Mouse (Mus musculus): ENCODE measurements around the gene BC030499.

The BC030499 gene

GRCm38 (mm10) chr11:78290654-78291053 lies at the start of gene BC030499:
BC030499 (plus strand) TSS chr11:78290841.
- no peak for DNase-seq (ENCODE audit: low read depth, low spot score)

DNA sequence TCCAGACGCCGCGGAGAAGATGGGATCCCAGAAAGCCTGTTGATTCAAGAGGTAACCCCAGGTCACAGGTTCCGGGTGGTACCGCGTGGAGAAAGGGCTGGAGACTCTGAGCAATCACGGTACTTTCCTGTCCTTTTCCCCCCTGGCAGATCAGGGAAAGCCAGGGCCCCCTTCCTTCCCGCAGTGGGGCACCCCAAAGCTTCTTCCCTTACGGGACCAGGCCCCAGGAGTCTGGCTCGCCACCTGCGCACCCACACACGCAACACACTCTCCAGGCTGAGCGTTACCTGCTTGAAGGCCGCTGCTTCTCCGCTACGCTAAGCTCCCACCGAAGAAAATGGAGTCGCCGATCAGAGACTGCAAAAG lies 45.4 kb upstream of the BC030499 start:
- DNase-seq (ENCODE audit: low read depth, low spot score): no peak

DNA sequence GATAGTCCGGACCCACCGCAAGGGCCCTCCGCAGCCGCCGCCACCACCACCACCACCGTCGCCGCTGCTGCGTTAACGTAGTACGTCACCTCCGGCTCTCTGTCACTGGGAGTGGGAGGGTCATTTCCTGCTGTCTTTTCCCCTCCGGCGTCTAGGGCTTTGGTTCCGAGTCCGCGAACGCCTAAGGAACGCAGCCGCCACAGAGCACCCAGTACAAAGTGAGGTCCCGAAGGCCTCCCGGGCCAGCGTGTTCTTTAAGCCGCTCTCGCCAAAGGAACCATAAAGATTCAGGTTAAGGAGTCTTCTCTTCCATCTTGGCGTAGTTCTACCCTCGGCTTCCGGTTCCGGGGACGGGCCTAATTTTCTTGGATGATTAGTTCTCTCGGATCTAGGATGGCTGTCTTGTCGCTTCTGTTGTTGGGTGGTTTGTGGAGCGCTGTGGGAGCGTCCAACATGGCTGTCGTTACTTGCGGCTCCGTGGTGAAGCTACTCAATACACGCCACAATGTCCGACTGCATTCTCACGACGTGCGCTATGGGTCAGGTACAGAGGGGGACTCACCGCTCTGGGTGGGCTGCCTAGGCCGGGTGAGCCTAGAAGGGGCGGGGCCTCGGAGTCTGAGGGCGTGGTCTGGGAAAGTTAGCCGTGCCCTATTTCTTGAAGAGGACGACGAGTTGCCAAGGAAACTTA lies 44.9 kb upstream of the BC030499 start, which contains the start of the genes Sdf2 and Supt6:
Gene Sdf2 (plus strand): TSS at position 120 of the 691 bp plus-strand sequence.
Gene Supt6 (minus strand): TSS at position 361 of the 691 bp plus-strand sequence.
- peak; percentile 95 for DNase-seq (ENCODE audit: low read depth, low spot score)

DNA sequence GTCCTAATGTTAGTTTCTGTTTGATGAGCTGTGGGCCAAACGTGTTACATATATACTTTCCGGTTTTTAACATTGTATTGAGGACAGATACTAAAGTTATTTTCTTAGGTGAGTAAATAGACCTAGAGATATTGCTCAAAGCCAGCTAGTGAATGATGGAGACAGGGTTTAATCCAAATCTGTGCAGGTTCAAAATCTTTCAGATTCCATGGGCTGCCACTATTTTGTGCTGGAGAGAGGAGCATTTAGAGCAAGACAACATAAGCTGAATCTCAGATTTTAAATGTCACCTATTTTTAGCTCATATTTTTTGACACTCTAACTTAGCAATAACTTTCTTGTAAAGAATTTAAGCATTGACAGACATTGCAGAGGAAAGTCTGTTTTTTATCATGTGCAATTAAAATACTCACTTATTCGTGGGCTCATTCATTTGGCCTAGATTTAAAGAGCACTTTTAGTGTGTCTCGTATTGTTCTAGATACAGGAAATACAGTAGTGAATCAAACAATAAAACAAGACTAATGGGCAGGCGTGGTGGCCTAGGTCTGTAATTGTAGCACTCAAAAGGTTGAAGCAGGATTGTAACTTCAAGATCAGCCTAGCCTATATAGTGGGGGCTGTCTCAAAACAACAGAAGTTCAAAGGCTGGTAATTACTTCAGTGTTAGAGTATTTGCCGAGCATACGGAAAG lies 44.2 kb upstream of the BC030499 start:
- no peak for DNase-seq (ENCODE audit: low read depth, low spot score)

DNA sequence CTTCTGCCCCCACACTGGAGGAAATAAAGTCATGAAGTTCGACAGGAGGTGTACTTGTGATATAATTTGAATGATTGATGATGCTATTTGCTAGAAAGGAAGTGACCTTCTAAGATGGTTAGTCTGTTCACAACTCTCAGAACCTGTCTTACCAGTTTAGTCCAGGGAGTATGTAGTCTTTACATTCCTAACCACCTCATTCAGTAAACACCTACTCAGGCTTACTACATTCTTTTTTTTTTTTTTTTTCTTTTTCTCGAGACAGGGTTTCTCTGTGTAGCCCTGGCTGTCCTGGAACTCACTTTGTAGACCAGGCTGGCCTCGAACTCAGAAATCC lies 43.7 kb upstream of the BC030499 start:
- no peak for DNase-seq (ENCODE audit: low read depth, low spot score)

DNA sequence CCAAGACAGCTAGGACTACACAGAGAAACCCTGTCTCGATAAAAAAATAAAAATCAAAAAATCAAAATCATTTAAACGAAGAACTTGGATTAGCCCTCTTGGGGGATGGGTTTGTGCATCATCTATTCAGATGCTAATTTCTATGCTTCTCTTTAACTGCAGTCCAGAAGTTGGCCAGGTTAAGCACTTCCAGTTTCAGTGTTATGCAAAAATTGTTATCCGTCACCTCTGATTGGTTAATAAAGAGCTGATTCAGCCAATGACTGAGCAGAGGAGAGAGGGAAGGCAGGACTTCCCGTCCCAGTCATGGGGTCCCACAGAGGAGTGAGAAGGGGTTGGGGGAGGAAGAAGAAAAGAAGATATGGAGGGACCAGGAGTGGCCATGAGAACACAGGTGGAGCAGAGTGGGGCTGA lies 42.9 kb upstream of the BC030499 start:
- peak; percentile 92 for DNase-seq (ENCODE audit: low read depth, low spot score)

DNA sequence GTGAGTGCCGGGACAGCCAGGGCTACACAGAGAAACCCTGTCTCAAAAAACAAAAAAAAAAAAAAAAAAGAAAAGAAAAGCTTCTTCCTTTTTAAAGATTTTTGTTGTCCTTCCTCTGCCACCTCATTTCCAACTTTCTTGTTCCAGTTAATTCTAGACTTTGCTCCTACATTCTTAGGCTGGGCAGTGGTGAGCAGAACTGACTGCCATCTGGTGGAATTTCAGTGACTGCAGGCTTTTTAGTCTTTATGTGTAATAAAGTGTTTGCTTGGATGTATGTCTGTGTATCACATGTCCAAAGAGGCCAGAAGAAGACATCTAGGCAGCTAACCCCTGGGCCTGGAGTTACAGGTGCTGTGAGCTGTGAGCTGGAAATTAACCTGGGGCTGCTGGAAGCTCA lies 34.0 kb upstream of the BC030499 start:
- peak; percentile 14 for DNase-seq (ENCODE audit: low read depth, low spot score)

- no peak for DNase-seq (ENCODE audit: low read depth, low spot score)
These were observed 30.0 kb upstream of the BC030499 start for GRCm38 (mm10) chr11:78260489-78261258.

GRCm38 (mm10) chr11:78261380-78262352 lies 29.0 kb upstream of the BC030499 start, which contains the start of gene 2610507B11Rik:
2610507B11Rik (plus strand) TSS chr11:78261752.
- peak; percentile 99 for DNase-seq (ENCODE audit: low read depth, low spot score)

DNA sequence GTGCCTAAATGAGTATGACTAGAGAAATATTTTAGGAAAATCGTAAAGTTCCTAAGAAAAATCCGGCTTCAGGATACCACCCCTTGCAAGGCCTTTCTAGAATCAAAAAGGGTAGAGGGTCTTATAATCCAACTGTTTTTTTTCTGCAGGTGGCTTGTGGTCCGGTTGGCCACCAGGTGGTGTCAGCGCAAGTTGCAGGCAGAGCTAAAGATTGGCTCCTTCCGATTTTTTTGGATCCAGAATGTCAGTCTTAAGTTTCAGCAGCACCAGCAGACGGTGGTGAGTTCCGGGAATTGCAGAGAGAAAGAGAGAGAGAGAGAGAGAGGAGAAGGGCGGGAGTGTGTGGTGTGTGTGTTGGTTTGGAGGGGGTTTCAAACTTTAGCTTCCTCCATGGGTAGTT lies 28.1 kb upstream of the BC030499 start:
- DNase-seq (ENCODE audit: low read depth, low spot score): peak; percentile 89

GRCm38 (mm10) chr11:78265571-78265970 lies 25.1 kb upstream of the BC030499 start:
- no peak for DNase-seq (ENCODE audit: low read depth, low spot score)

DNA sequence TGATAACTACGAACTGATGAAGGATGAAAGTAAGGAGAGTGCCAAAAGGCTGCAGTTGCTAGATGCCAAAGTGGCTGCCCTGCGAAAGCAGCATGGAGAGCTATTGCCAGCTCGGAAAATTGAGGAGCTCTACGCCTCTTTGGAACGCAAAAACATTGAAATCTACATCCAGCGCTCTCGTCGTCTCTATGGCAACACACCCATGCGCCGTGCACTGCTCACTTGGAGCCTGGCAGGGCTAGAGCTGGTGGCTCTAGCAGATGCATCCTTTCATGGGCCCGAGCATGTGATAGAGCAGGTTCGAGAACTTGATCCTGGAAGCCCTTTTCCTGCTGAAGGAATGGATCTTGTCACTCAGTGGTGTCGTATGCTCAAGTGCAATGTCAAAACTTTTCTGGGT lies 18.7 kb upstream of the BC030499 start:
- DNase-seq (ENCODE audit: low read depth, low spot score): no peak

- DNase-seq (ENCODE audit: low read depth, low spot score): no peak
These were observed 15.0 kb upstream of the BC030499 start for GRCm38 (mm10) chr11:78275596-78275995.

DNA sequence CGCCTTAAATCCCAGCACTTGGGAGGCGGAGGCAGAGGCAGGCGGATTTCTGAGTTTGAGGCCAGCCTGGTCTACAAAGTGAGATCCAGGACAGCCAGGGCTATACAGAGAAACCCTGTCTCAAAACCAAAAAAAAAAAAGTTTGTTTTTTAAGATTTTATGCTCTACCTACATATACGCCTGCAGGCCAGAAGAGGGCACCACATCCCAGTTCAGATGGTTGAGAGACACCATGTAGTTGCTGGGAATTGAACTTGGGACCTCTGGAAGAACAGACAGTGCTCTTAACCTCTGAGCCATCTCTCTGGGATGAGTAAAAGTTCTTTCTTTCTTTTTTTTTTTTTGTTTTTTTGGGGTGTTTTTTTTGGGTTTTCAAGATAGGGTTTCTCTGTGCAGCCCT lies 14.5 kb upstream of the BC030499 start:
- peak; percentile 70 for DNase-seq (ENCODE audit: low read depth, low spot score)

DNA sequence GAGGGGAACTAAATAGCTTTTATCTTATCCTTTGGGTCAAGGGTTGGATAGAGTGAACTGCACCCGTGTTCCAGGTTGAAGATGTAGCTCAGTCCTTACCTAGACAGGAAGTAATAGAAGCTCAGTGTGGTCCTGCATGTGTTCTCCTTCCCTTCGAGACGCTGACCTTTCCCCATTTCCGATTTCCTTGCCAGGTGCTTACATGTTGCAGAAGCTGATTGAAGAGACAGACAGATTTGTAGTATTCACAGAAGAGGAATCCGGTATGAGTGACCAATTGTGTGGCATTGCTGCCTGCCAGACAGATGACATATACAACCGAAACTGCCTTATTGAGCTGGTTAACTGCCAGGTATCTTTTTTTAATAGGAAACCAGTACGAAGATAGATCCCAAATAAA lies 11.8 kb upstream of the BC030499 start:
- DNase-seq (ENCODE audit: low read depth, low spot score): no peak

DNA sequence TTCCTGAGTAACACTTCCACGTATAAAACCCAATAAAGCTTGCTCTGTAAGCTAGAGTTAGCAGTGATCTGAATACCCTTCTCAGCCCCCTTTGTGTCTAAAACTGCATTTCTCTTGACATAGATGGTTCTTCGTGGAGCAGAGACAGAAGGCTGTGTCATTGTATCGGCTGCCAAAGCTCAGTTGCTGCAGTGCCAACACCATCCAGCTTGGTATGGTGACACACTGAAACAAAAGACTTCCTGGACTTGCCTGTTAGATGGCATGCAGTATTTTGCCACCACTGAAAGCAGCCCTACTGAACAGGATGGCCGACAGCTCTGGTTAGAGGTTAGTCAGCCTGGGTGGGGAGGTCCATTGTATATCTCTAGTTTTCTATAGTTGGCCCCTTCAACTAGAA lies 11.1 kb upstream of the BC030499 start:
- no peak for DNase-seq (ENCODE audit: low read depth, low spot score)

- DNase-seq (ENCODE audit: low read depth, low spot score): no peak
These were observed 1.4 kb upstream of the BC030499 start for GRCm38 (mm10) chr11:78289146-78289763.

- no peak for DNase-seq (ENCODE audit: low read depth, low spot score)
These were observed 3.9 kb downstream of the BC030499 start for GRCm38 (mm10) chr11:78294585-78294984.

GRCm38 (mm10) chr11:78300917-78301316 lies 10.3 kb downstream of the BC030499 start:
- DNase-seq (ENCODE audit: low read depth, low spot score): no peak

DNA sequence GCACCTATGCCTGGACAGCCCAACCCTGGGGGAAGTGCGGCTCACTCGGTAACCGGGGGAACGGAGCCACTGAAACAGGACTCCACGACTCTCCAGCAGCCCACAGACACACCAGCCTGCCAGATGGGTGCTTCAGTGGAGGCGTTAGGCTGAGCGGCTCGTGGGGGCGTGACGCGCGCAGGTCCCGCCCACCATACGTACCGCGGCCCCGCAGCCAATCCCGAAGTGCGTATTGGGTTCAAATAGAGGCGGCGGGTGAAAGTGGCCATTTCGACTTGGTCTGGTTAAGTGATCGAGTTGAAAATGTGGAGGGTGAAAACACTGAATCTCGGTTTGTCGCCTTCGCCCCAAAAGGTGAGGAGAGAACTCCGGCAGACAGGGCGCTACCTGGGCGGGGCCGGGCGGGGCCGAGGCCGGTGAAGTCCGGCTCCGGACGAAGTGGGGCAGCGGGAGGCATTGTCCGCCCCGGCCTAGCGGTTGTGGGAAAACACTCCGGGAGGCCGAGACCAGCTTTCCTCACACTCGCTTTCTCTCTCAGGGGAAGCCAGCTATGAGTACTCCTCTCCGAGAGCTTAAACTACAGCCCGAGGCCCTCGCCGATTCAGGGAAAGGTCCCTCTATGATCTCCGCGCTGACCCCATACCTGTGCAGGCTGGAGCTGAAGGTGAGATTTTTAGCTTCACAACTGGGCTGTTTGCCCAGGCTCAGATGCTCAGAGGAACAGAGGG lies 10.9 kb downstream of the BC030499 start, which contains the start of gene Spag5:
Gene Spag5 (plus strand): TSS at position 173 of the 728 bp plus-strand sequence.
- peak; percentile 96 for DNase-seq (ENCODE audit: low read depth, low spot score)
